Mouse (Mus musculus): ENCODE measurements around the gene Egf. TPM values are rescaled to one million over a fixed set of nuclear protein-coding genes. Genes with fewer than 3 reads are reported as not detected.
A peak's percentile ranks its signal among the peaks of the same experiment; 100 is the strongest.

Egf gene
- polyA plus RNA-seq, 1 experiment from 2014 or later = 1.5 TPM

DNA sequence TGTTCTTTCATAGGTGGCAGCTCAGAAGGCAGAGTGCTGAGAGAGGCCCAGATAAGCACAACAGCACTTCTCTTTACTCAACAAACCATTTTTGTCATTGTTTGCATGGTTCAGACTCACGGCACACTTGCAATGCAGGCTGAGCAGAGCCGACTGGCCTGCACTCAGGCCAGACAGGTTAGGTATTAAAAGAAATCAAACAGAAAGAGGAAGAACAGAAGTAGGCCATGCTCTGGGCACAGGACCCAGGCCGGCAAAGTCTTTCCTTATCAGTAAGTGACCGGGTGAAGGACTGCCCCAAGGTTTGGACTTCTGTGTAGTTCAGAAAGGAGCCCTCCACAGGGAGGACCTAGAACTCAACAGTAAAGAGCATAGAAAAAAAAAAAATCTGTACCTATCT lies 73.3 kb downstream of the Egf start:
- no peak overlapping the region for H3K27ac ChIP-seq (ENCODE audit: low read depth, low read length)
- H3K9ac ChIP-seq (ENCODE audit: low read length) = no peak overlapping the region
- WGBS = 90% methylated on average over 4 of the region's 4 CpGs
- ATAC-seq = no peak
- no peak overlapping the region for H3K4me3 ChIP-seq (ENCODE audit: low read depth, low read length)
- no peaks in the 10 kb centered on the region for H3K36me3 ChIP-seq (ENCODE audit: control insufficient read depth, insufficient read depth, low read length)
- no peak overlapping the region for H3K4me2 ChIP-seq (ENCODE audit: low read length)
- H3K4me1 ChIP-seq (ENCODE audit: control insufficient read depth, insufficient read depth, low read length) = no peaks in the 10 kb centered on the region
- no peaks in the 10 kb centered on the region for H3K27me3 ChIP-seq (replicated peaks; ENCODE audit: control insufficient read depth, insufficient read depth, low read length)
- no peaks in the 10 kb centered on the region for H3K9me3 ChIP-seq (replicated peaks; ENCODE audit: control insufficient read depth, low read length)
- DNase-seq (ENCODE audit: low spot score) = no peak

GRCm38 (mm10) chr3:129680258-129680657 lies 74.9 kb downstream of the Egf start:
- WGBS = 81% methylated on average over 5 of the region's 5 CpGs
- H3K9ac ChIP-seq (ENCODE audit: low read length) = no peak overlapping the region
- H3K36me3 ChIP-seq (ENCODE audit: control insufficient read depth, insufficient read depth, low read length) = no peaks in the 10 kb centered on the region
- DNase-seq (ENCODE audit: low spot score) = no peak
- no peaks in the 10 kb centered on the region for H3K9me3 ChIP-seq (replicated peaks; ENCODE audit: control insufficient read depth, low read length)
- no peak overlapping the region for H3K27ac ChIP-seq (ENCODE audit: low read depth, low read length)
- no peak for ATAC-seq
- no peak overlapping the region for H3K4me3 ChIP-seq (ENCODE audit: low read depth, low read length)
- no peaks in the 10 kb centered on the region for H3K27me3 ChIP-seq (replicated peaks; ENCODE audit: control insufficient read depth, insufficient read depth, low read length)
- H3K4me2 ChIP-seq (ENCODE audit: low read length) = no peak overlapping the region
- H3K4me1 ChIP-seq (ENCODE audit: control insufficient read depth, insufficient read depth, low read length) = no peaks in the 10 kb centered on the region

- WGBS = 91% methylated on average over 7 of the region's 7 CpGs
- H3K9ac ChIP-seq (ENCODE audit: low read length) = no peak overlapping the region
- no peak for ATAC-seq
These were observed 79.2 kb downstream of the Egf start for GRCm38 (mm10) chr3:129675923-129676322.

DNA sequence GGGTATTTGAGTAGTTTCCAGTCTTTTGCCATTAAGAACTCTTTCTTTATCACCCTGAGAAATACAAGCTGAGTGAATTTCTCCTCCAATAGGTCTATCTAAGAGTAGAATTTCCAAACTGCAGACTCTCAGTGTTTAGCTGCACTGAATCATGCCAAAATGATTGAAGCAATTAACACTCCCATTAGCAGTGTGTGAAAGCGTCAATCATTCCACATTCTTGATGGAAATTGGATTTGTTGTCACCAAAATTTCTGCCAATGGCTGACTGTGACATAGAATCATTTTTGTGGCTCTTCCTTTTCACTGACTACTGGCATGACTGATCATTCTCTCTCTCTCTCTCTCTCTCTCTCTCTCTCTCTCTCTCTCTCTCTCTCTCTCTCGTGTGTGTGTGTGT lies 91.2 kb downstream of the Egf start:
- H3K27ac ChIP-seq (ENCODE audit: low read depth, low read length) = no peak overlapping the region
- no peak overlapping the region for H3K4me2 ChIP-seq (ENCODE audit: low read length)
- DNase-seq (ENCODE audit: low spot score) = peak; percentile 50
- no peak overlapping the region for H3K4me3 ChIP-seq (ENCODE audit: low read depth, low read length)
- H3K4me1 ChIP-seq (ENCODE audit: control insufficient read depth, insufficient read depth, low read length) = no peaks in the 10 kb centered on the region
- 75% methylated on average over 2 of the region's 2 CpGs for WGBS
- no peak overlapping the region for H3K9ac ChIP-seq (ENCODE audit: low read length)
- H3K9me3 ChIP-seq (replicated peaks; ENCODE audit: control insufficient read depth, low read length) = no peaks in the 10 kb centered on the region
- ATAC-seq = no peak
- no peaks in the 10 kb centered on the region for H3K36me3 ChIP-seq (ENCODE audit: control insufficient read depth, insufficient read depth, low read length)
- no peaks in the 10 kb centered on the region for H3K27me3 ChIP-seq (replicated peaks; ENCODE audit: control insufficient read depth, insufficient read depth, low read length)

More at GRCm38 (mm10) chr3:129675923-129676322, 79.2 kb downstream of the Egf start:
- no peak for DNase-seq (ENCODE audit: low spot score)
- Histone ChIP-seq H3K27ac (ENCODE audit: low read depth, low read length) (no peak overlapping the region), H3K4me2 (ENCODE audit: low read length) (no peak overlapping the region), H3K4me1 (ENCODE audit: control insufficient read depth, insufficient read depth, low read length) (no peaks in the 10 kb centered on the region), H3K4me3 (ENCODE audit: low read depth, low read length) (no peak overlapping the region), H3K9me3 (replicated peaks; ENCODE audit: control insufficient read depth, low read length) (no peaks in the 10 kb centered on the region), H3K36me3 (ENCODE audit: control insufficient read depth, insufficient read depth, low read length) (no peaks in the 10 kb centered on the region), H3K27me3 (replicated peaks; ENCODE audit: control insufficient read depth, insufficient read depth, low read length) (no peaks in the 10 kb centered on the region)

- H3K9ac ChIP-seq (ENCODE audit: low read length) = no peak overlapping the region
- 94% methylated on average over 7 of the region's 7 CpGs for WGBS
- no peak overlapping the region for H3K4me3 ChIP-seq (ENCODE audit: low read depth, low read length)
- no peak overlapping the region for H3K4me2 ChIP-seq (ENCODE audit: low read length)
- H3K9me3 ChIP-seq (replicated peaks; ENCODE audit: control insufficient read depth, low read length) = no peaks in the 10 kb centered on the region
- H3K27ac ChIP-seq (ENCODE audit: low read depth, low read length) = no peak overlapping the region
- DNase-seq (ENCODE audit: low spot score) = no peak
- H3K36me3 ChIP-seq (ENCODE audit: control insufficient read depth, insufficient read depth, low read length) = no peaks in the 10 kb centered on the region
- no peaks in the 10 kb centered on the region for H3K4me1 ChIP-seq (ENCODE audit: control insufficient read depth, insufficient read depth, low read length)
- no peaks in the 10 kb centered on the region for H3K27me3 ChIP-seq (replicated peaks; ENCODE audit: control insufficient read depth, insufficient read depth, low read length)
- ATAC-seq = no peak
These were observed 96.3 kb downstream of the Egf start for GRCm38 (mm10) chr3:129658776-129659175.

DNA sequence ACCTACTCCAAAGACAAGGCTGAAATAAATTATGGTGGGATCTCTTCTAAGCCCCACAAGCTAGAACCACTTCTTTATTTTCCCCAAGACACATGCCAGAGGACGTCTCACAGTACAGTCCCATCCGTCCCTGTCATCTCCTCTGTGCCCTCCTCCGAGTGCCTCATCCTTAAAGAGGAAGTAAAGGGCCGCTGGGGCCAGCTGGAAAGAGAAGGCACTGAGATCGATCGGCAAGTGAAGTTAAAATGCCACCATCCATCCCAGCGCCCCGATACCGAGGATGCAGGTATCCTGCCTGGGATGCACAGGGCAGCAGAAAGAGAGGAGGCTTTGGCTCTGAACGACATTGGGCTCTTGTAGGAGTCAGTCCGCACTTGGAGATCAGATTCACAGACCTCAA lies 97.3 kb downstream of the Egf start:
- ATAC-seq (no peak), DNase-seq (ENCODE audit: low spot score) (no peak)
- no peak overlapping the region for H3K27ac ChIP-seq (ENCODE audit: low read depth, low read length)
- H3K4me3 ChIP-seq (ENCODE audit: low read depth, low read length) = no peak overlapping the region
- H3K36me3 ChIP-seq (ENCODE audit: control insufficient read depth, insufficient read depth, low read length) = no peaks in the 10 kb centered on the region
- whole genome bisulfite sequencing = 95% methylated on average over 11 of the region's 11 CpGs
- H3K9me3 ChIP-seq (replicated peaks; ENCODE audit: control insufficient read depth, low read length) = no peaks in the 10 kb centered on the region
- H3K9ac ChIP-seq (ENCODE audit: low read length) = no peak overlapping the region
- no peak overlapping the region for H3K4me2 ChIP-seq (ENCODE audit: low read length)
- H3K27me3 ChIP-seq (replicated peaks; ENCODE audit: control insufficient read depth, insufficient read depth, low read length) = no peaks in the 10 kb centered on the region
- H3K4me1 ChIP-seq (ENCODE audit: control insufficient read depth, insufficient read depth, low read length) = no peaks in the 10 kb centered on the region

DNA sequence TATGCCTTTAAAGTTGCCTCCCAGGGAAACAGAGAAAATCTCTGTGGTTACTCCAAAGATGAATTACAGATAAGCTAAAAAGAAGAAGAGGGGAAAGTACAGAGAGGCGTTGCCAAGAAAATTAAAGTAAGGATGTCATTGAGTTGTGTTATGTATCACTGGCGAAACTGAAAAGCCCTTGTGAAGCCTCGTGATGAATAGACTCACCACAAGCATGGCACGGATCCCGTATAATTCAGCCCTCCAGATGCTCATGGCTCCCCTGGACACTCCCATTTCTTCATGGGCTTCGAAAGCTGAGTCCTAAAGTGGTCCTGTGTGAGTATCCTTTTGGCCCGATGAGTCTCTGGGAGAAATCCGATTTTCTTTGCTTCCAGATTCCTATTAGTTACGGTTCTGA lies 97.9 kb downstream of the Egf start:
- ATAC-seq (no peak), DNase-seq (ENCODE audit: low spot score) (no peak)
- 90% methylated on average over 9 of the region's 9 CpGs for WGBS
- Histone ChIP-seq H3K4me1 (ENCODE audit: control insufficient read depth, insufficient read depth, low read length) (no peaks in the 10 kb centered on the region), H3K9ac (ENCODE audit: low read length) (no peak overlapping the region), H3K4me2 (ENCODE audit: low read length) (no peak overlapping the region), H3K27me3 (replicated peaks; ENCODE audit: control insufficient read depth, insufficient read depth, low read length) (no peaks in the 10 kb centered on the region), H3K9me3 (replicated peaks; ENCODE audit: control insufficient read depth, low read length) (no peaks in the 10 kb centered on the region), H3K27ac (ENCODE audit: low read depth, low read length) (no peak overlapping the region), H3K4me3 (ENCODE audit: low read depth, low read length) (no peak overlapping the region), H3K36me3 (ENCODE audit: control insufficient read depth, insufficient read depth, low read length) (no peaks in the 10 kb centered on the region)

DNA sequence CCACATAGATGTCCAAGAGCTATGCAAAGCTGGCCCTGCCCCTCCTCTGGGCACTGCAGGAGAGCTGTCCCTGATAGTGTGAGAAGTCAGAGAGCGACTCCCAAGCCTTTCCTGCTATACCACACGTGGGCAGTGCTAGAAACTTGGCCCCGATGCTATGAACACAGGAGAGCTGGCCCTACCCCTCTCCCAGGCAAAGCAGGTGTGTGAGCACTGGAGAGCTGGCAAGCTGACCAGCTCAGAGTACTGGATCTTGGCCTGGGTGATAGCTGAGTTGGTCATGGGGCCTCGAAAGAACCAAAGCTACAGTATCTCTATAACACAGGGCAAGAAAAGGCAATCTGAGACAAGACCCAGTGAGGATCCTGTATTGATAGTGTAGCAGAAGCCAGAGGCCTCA lies 98.6 kb downstream of the Egf start:
- Histone ChIP-seq H3K27ac (ENCODE audit: low read depth, low read length) (no peak overlapping the region), H3K4me3 (ENCODE audit: low read depth, low read length) (no peak overlapping the region), H3K9ac (ENCODE audit: low read length) (no peak overlapping the region), H3K4me1 (ENCODE audit: control insufficient read depth, insufficient read depth, low read length) (no peaks in the 10 kb centered on the region), H3K9me3 (replicated peaks; ENCODE audit: control insufficient read depth, low read length) (no peaks in the 10 kb centered on the region), H3K4me2 (ENCODE audit: low read length) (no peak overlapping the region), H3K27me3 (replicated peaks; ENCODE audit: control insufficient read depth, insufficient read depth, low read length) (no peaks in the 10 kb centered on the region), H3K36me3 (ENCODE audit: control insufficient read depth, insufficient read depth, low read length) (no peaks in the 10 kb centered on the region)
- ATAC-seq (no peak), DNase-seq (ENCODE audit: low spot score) (no peak)
- 89% methylated on average over 4 of the region's 4 CpGs for WGBS

DNA sequence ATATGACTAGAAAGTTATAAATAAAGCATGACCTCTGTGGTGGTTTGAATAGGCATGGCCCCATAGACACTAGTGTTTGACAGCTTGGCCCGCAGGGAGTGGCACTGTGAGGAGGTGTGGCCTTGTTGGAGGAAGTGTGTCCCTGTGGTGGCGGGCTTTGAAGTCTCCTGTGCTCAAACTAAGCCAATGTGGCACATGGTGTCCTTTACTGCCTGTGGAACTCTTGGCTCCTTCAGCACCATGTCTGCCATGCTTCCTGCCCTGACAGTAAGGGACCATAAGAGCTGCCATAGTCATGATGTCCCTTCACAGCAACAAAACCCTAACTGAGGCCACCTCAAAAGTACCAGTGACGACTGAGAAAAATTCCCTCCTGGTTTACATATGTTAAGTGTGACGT lies 102.6 kb downstream of the Egf start:
- 90% methylated on average over 4 of the region's 4 CpGs for WGBS
- no peak for ATAC-seq

More for the DNA sequence above, 102.6 kb downstream of the Egf start:
- Histone ChIP-seq H3K27ac (ENCODE audit: low read depth, low read length) (no peak overlapping the region), H3K36me3 (ENCODE audit: control insufficient read depth, insufficient read depth, low read length) (no peaks in the 10 kb centered on the region), H3K4me2 (ENCODE audit: low read length) (no peak overlapping the region), H3K4me1 (ENCODE audit: control insufficient read depth, insufficient read depth, low read length) (no peaks in the 10 kb centered on the region), H3K9ac (ENCODE audit: low read length) (no peak overlapping the region), H3K27me3 (replicated peaks; ENCODE audit: control insufficient read depth, insufficient read depth, low read length) (no peaks in the 10 kb centered on the region), H3K4me3 (ENCODE audit: low read depth, low read length) (no peak overlapping the region), H3K9me3 (replicated peaks; ENCODE audit: control insufficient read depth, low read length) (no peaks in the 10 kb centered on the region)
- no peak for DNase-seq (ENCODE audit: low spot score)

Measured in forebrain, embryonic 14.5 days (tissue).